Comparison of ENCODE assay signal across 12 mouse cellular contexts in the genomic region with DNA sequence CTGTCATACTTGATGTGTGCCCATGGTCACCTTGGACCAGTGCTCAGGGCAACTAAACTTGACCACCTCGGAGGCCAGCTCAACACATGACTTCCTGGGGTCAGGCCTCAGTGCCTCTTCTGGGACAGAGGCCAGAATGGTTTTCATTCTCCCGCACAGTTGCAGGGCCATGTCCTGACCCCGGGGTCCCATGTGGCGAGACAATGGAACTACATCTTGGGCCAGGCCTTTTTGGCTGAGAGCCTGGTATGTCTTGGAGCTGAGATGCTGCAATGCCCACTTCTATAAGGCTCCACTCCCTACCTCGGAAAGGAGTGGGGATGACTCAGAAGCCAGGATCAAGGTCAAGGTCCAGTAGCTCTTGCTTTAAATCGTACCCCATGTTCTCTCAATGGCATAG. TPM values are rescaled to one million over a fixed set of nuclear protein-coding genes. Genes with fewer than 3 reads are reported as not detected.
DNase-seq lines count a peak whose midpoint lies in the region; ATAC-seq and TF ChIP-seq lines count a peak whose summit lies in the region.
"Had no signal": no experiment of that assay in that cellular context is flagged by ENCODE, and none has a peak within 500 bp of the region (broad histone marks: within the 10 kb centered on the region; RNA-seq: fewer than 3 reads in every experiment).

No protein-coding gene starts in this region.

- TF ChIP-seq POLR2A in thymus, adult 2 months (IDR thresholded peaks at IDR 0.05; ENCODE audit: control insufficient read depth, extremely low read depth, insufficient read depth, low read length, poor library complexity) = no peak

- 0 out of 2 replicates have a peak, but pooled peaks have one; percentile 20 for ATAC-seq in midbrain, postnatal 0 days (ENCODE audit: low FRiP score)
- ATAC-seq in midbrain, embryonic 16.5 days = no peak
- 0 out of 2 replicates have a peak, but pooled peaks have one; percentile 10 for ATAC-seq in intestine, embryonic 16.5 days
- ATAC-seq: activated CD4-positive, CD25-positive, alpha-beta regulatory T cell, adult 4 months had no signal

- H3K9me3 ChIP-seq in midbrain, postnatal 0 days (ENCODE audit: low read length) = no peaks in the 10 kb centered on the region
- no peaks in the 10 kb centered on the region for H3K9me3 ChIP-seq in midbrain, embryonic 16.5 days (replicated peaks; ENCODE audit: control insufficient read depth, low read length, poor library complexity, severe bottlenecking)
- H3K9me3 ChIP-seq in intestine, embryonic 16.5 days (ENCODE audit: control insufficient read depth, low read length) = no peaks in the 10 kb centered on the region; the same call in 1 of the 2 replicates
- H3K9me3 ChIP-seq: midbrain, embryonic 12.5 days had no signal

- no peaks in the 10 kb centered on the region for H3K4me1 ChIP-seq in midbrain, postnatal 0 days (ENCODE audit: insufficient read depth, low read length)
- H3K4me1 ChIP-seq in midbrain, embryonic 16.5 days (ENCODE audit: control insufficient read depth, insufficient read depth, low read length) = no peaks in the 10 kb centered on the region
- peaks cover 12% of the 10 kb centered on the region for H3K4me1 ChIP-seq in intestine, embryonic 16.5 days (ENCODE audit: control insufficient read depth, insufficient read depth, low read length)
- H3K4me1 ChIP-seq in thymus, adult 2 months (replicated peaks; ENCODE audit: control insufficient read depth, insufficient read depth, low read length) = no peaks in the 10 kb centered on the region
- H3K4me1 ChIP-seq: midbrain, embryonic 12.5 days had no signal

- no peaks in the 10 kb centered on the region for H3K27me3 ChIP-seq in midbrain, postnatal 0 days (ENCODE audit: insufficient read depth, low read length)
- H3K27me3 ChIP-seq in midbrain, embryonic 16.5 days (ENCODE audit: control insufficient read depth, insufficient read depth, low read depth, low read length) = no peaks in the 10 kb centered on the region
- H3K27me3 ChIP-seq in intestine, embryonic 16.5 days (replicated peaks; ENCODE audit: control insufficient read depth, insufficient read depth, low read length) = no peaks in the 10 kb centered on the region
- no peaks in the 10 kb centered on the region for H3K27me3 ChIP-seq in thymus, adult 2 months (ENCODE audit: control insufficient read depth, insufficient read depth, low read length)
- H3K27me3 ChIP-seq: limb, embryonic 12.5 days; midbrain, embryonic 12.5 days had no signal

- H3K9ac ChIP-seq in midbrain, postnatal 0 days (replicated peaks; ENCODE audit: low read length, poor library complexity, severe bottlenecking) = no peak overlapping the region
- H3K9ac ChIP-seq in midbrain, embryonic 16.5 days (ENCODE audit: low read depth, low read length) = no peak overlapping the region
- no peak overlapping the region for H3K9ac ChIP-seq in intestine, embryonic 16.5 days (ENCODE audit: low read depth, low read length)
- H3K9ac ChIP-seq: limb, embryonic 12.5 days; midbrain, embryonic 12.5 days had no signal

- no peak overlapping the region for H3K4me3 ChIP-seq in gastrocnemius, adult 2 months
- H3K4me3 ChIP-seq in midbrain, postnatal 0 days (ENCODE audit: low read depth, low read length) = no peak overlapping the region
- no peak overlapping the region for H3K4me3 ChIP-seq in midbrain, embryonic 16.5 days (ENCODE audit: low read depth, low read length)
- H3K4me3 ChIP-seq in intestine, embryonic 16.5 days (ENCODE audit: low read length) = no peak overlapping the region
- H3K4me3 ChIP-seq in thymus, adult 2 months (ENCODE audit: control insufficient read depth, insufficient read depth, low read length) = no peak overlapping the region
- H3K4me3 ChIP-seq: limb, embryonic 12.5 days; midbrain, embryonic 12.5 days had no signal

- peak; percentile 25 for TF ChIP-seq CTCF in gastrocnemius, adult 2 months (IDR thresholded peaks at IDR 0.05)
- TF ChIP-seq CTCF in midbrain, postnatal 0 days (IDR thresholded peaks at IDR 0.05) = peak; percentile 20; the same call in 1 of the 2 replicates
- no peak for TF ChIP-seq CTCF in thymus, adult 2 months (IDR thresholded peaks at IDR 0.05; ENCODE audit: borderline replicate concordance, control insufficient read depth, extremely low read depth, insufficient read depth, low read length, poor library complexity)

- no peak overlapping the region for H3K27ac ChIP-seq in gastrocnemius, adult 2 months
- no peak overlapping the region for H3K27ac ChIP-seq in midbrain, postnatal 0 days (ENCODE audit: low read depth, low read length)
- no peak overlapping the region for H3K27ac ChIP-seq in midbrain, embryonic 16.5 days (ENCODE audit: low read length)
- H3K27ac ChIP-seq in intestine, embryonic 16.5 days (ENCODE audit: low read length) = no peak overlapping the region
- no peak overlapping the region for H3K27ac ChIP-seq in thymus, adult 2 months (ENCODE audit: control insufficient read depth, insufficient read depth, low read length)
- H3K27ac ChIP-seq: limb, embryonic 12.5 days; midbrain, embryonic 12.5 days had no signal

- no peaks in the 10 kb centered on the region for H3K36me3 ChIP-seq in midbrain, postnatal 0 days (ENCODE audit: insufficient read depth, low read length)
- H3K36me3 ChIP-seq in midbrain, embryonic 16.5 days (ENCODE audit: control insufficient read depth, insufficient read depth, low read length) = no peaks in the 10 kb centered on the region
- H3K36me3 ChIP-seq in intestine, embryonic 16.5 days (ENCODE audit: control insufficient read depth, insufficient read depth, low read length) = peaks cover 6% of the 10 kb centered on the region; the same call in 1 of the 2 replicates
- H3K36me3 ChIP-seq in thymus, adult 2 months (ENCODE audit: control insufficient read depth, insufficient read depth, low read length) = no peaks in the 10 kb centered on the region

- 63% methylated on average over 6 of the region's 6 CpGs for WGBS in midbrain, postnatal 0 days
- WGBS in midbrain, embryonic 16.5 days = 69% methylated on average over 6 of the region's 6 CpGs
- WGBS in intestine, embryonic 16.5 days = 59% methylated on average over 6 of the region's 6 CpGs
- 83% methylated on average over 6 of the region's 6 CpGs for WGBS in thymus, adult 2 months

- no peak overlapping the region for H3K4me2 ChIP-seq in midbrain, postnatal 0 days (ENCODE audit: low read depth, low read length, poor library complexity, severe bottlenecking)
- no peak overlapping the region for H3K4me2 ChIP-seq in midbrain, embryonic 16.5 days (ENCODE audit: low read length)
- no peak overlapping the region for H3K4me2 ChIP-seq in intestine, embryonic 16.5 days (ENCODE audit: low read depth, low read length)
- H3K4me2 ChIP-seq: limb, embryonic 12.5 days; midbrain, embryonic 12.5 days had no signal

- DNase-seq in gastrocnemius, adult 2 months = no peak
- DNase-seq in gastrocnemius, adult 8-10 months (ENCODE audit: low spot score in 2 of 2) = no peak
- no peak for DNase-seq in midbrain, postnatal 0 days (ENCODE audit: low spot score)
- peak; percentile 62 to 71 for DNase-seq in lung, postnatal 4 days
- no peak for DNase-seq in urinary bladder, postnatal 4 days (ENCODE audit: low spot score in 2 of 2)
- no peak for DNase-seq in thymus, adult 2 months
- DNase-seq: gastrocnemius, postnatal 25 days had no signal

- intact Hi-C loops in gastrocnemius, adult 2 months (cut with DNase I) = no loop called here

RNA-seq across cellular contexts. Expression of a gene that starts 42.6 kb away (rescaled TPM):
- total RNA-seq in gastrocnemius, adult 2 months (2021) = 1 to 10 TPM; 1.5 to 2.3 TPM
- total RNA-seq in gastrocnemius, adult 8-10 months (2022) = 1 to 10 TPM; 1.3 to 1.9 (median 1.7) TPM
- total RNA-seq in midbrain, postnatal 0 days (2014; rRNA removed) = 70.2 and 87.2 TPM in 2 replicates
- 23.6 and 25.6 TPM in 2 replicates for polyA plus RNA-seq in midbrain, postnatal 0 days (2015; fragmentation: Nextera tagmentation; extraction: Ambion mirVana)
- 29.3 and 32.1 TPM in 2 replicates for polyA plus RNA-seq in midbrain, embryonic 16.5 days (2015; fragmentation: Nextera tagmentation; extraction: Ambion mirVana)
- polyA plus RNA-seq in intestine, embryonic 16.5 days (2015; fragmentation: Nextera tagmentation; extraction: Ambion mirVana) = 10.7 and 11.3 TPM in 2 replicates
- 17.0 and 19.3 TPM in 2 replicates for polyA plus RNA-seq in thymus, adult 2 months (2012; rRNA removed)
- polyA plus RNA-seq: activated CD4-positive, CD25-positive, alpha-beta regulatory T cell, adult 4 months had no signal

Comparison
In these comparisons a context has a peak if more than half of its experiments do, and no peak if none do; other contexts are left out.
1. DNase-seq: peak in lung, postnatal 4 days (2 of 2); none in gastrocnemius, adult 2 months (single experiment), gastrocnemius, adult 8-10 months (0 of 2), midbrain, postnatal 0 days (single experiment), urinary bladder, postnatal 4 days (0 of 2) and thymus, adult 2 months (single experiment).